Mouse (Mus musculus) hematopoietic stem cell, adult 5-6 weeks (primary cell): Measurements from ENCODE around the gene Luc7l2. TPM values are rescaled to one million over a fixed set of nuclear protein-coding genes. Genes with fewer than 3 reads are reported as not detected.
"Not testable (repeated sequence)": the region's sequence is repeated elsewhere in the genome, so short reads cannot be mapped to it uniquely, and the experiment has no call there.

Experiments used
- ATAC-seq, 2 experiments: fragments of 125-278 bp in 1 of 2; replicated peaks in 1 of 2; 2 replicates each; pipeline ENCODE4 v1.8.0; 2016 to 2017; ENCODE audit warnings: inconsistent platforms in 2 of 2, mild to moderate bottlenecking in 2 of 2, moderate number of reproducible peaks in 2 of 2, low read depth in 1 of 2, moderate TSS enrichment in 1 of 2; ENCODE audit not compliant: low FRiP score in 2 of 2, poor library complexity in 2 of 2, severe bottlenecking in 2 of 2, insufficient read depth in 1 of 2, low TSS enrichment in 1 of 2
- total RNA-seq: library from RNA; stranded (forward); fragments of 172-1452, 232-1000 nt; gene quantifications from 2 replicates; pipeline ENCODE4 v1.2.3, GENCODE M21; 2017

Luc7l2 gene
- total RNA-seq = 342 and 369 TPM in 2 replicates

- ATAC-seq = peak; percentile 82 to 87
Observed at GRCm38 (mm10) chr6:38551062-38551988, at the start of gene Luc7l2. TSS of gene Luc7l2 (plus strand) at chr6:38551334.

GRCm38 (mm10) chr6:38512096-38512495, 39.0 kb upstream of the Luc7l2 start:
- ATAC-seq = no peak

DNA sequence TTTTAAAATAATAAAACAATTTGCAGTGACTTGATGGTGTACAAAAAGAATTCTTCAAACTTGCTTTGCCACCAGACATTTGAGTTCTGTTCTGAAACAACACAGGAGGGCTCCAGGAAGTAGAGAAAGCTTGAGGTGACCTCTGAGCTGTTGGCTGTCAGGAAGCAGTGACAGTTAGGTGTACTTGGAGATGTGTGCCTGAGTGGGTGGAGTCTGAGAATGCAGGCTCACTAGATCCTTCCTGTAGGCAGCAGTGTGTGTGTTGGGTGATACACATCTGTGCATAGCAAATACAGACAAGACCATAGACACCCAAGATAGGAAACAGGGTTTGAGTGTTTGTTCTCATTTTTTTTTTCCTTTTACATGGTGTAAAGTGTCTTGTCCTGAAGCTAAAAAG, 38.3 kb upstream of the Luc7l2 start:
- peak; percentile 27 to 53; a peak in 2 of 4 replicates for ATAC-seq

- ATAC-seq = no peak
Observed at GRCm38 (mm10) chr6:38515201-38515600, 35.9 kb upstream of the Luc7l2 start.

DNA sequence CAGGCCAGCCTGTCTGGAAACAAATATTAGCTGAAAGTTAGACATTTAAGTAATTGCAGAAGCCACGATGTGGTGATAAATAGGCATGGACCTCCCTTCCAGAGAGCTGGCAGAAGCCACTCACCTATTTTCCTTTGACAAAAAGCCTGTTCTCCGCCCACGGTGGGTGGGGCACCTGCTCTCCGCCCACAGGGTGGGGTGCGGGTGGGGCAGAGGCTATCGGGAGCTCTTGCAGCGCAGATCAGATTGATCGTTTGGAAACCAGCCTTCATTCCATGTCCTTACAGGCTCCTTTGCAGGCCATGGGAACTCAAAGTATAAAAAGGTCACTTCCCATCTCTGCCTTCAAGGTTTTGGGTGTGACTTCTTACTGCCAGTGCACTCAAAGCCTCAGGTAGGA, 27.3 kb upstream of the Luc7l2 start:
- ATAC-seq = no peak

DNA sequence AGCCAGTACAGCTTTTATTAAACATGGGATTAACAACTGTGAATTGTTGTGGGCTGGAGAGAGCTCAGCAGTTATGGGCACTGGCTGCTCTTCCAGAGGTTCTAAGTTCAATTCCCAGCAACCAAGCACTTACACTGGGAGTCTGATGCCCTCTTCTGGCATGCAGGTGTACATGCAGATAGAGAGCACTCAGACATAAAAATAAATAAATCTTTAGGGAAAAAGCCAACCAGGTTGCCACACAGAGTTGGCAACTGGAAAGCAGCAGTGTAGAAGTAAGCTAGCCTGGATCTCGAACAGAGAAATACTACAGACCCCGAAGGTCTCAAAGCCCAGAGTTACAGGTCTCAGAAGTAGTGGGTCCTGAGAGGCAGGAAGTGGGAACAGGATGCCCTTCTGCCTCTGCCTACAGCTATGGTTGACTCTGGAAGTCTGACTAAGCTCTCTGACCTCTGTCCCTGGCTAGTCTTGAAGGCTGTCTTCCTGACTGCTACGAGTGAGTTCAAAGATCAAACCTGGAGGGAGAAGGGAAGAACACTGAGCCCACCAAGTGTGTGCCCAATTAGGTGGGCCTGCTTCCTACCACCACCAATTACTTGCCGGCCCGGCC, 19.8 kb upstream of the Luc7l2 start:
- ATAC-seq = no peak

GRCm38 (mm10) chr6:38532500-38533420, 18.4 kb upstream of the Luc7l2 start:
- peak; percentile 1 to 3; a peak in 2 of 4 replicates for ATAC-seq

- peak; percentile 81 to 88 for ATAC-seq
Observed at GRCm38 (mm10) chr6:38533428-38534405, 17.4 kb upstream of the Luc7l2 start, which contains the start of gene Fmc1. TSS of gene Fmc1 (plus strand) at chr6:38533502.

DNA sequence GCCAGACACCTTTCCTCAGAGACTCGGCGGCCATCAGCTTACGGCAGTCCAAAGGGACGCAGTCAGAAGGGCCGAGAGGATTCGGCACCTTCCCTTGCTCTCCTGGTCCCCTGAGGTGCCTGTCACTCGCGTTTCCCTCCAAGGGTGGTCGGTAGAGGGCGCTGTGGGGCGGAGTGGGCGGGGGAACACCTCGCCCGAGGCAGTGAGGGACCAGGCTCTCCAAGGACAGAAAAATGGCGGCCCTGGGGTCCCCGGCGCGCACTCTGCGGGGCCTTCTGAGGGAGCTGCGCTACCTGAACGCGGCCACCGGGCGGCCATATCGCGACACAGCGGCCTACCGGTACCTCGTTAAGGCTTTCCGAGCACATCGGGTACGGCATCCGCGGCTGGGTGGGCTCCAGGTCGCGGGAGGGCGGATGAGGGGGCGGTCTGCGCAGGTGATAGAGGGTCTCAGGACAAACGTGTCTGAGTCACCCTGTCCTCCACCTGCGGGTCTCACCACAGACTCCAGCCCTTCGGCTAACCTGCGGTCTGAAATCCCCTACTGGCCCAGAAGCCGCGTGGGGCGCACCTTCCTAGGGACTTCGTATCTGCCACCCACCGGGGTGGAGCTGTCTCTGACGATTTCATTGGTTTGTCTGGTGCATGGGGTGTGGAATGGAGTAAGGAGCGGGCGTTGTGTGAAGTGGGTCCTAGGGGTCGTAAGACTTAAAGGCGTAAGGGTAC, 16.3 kb upstream of the Luc7l2 start:
- ATAC-seq = peak; percentile 65 to 74

DNA sequence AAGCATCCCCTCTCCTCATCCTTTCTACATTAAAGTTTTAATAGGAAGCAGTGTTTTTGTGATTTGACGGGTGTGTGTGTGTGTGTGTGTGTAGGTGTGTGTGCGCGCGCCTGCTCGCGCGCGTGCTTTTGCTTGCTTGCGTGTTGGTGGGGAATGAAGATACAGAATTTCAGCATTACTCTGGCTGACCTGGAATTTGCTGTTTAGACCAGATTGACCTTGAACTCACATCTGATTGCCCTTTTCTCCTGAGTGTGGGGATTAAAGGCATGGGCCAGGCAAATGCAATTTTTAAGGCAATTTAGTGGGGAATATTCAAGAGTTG, 15.8 kb upstream of the Luc7l2 start:
- no peak for ATAC-seq

- ATAC-seq = no peak
Observed at GRCm38 (mm10) chr6:38535788-38536187, 15.3 kb upstream of the Luc7l2 start.

DNA sequence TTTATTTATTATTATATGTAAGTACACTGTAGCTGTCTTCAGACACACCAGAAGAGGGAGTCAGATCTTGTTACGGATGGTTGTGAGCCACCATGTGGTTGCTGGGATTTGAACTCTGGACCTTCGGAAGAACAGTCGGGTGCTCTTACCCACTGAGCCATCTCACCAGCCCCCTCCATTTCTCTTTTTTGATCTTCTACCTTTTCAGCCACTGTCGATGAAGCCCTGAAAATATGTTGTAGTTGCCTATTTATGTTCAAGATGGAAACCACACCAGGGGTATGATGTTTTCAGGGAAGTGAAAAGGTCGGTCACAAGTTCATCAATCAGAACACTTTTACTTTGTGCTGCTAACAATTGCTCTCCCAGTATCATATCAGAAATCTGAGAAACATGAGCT, 7.0 kb upstream of the Luc7l2 start:
- not testable (repeated sequence) for ATAC-seq

- ATAC-seq = not testable (repeated sequence)
Observed at GRCm38 (mm10) chr6:38547005-38547404, 4.1 kb upstream of the Luc7l2 start.

DNA sequence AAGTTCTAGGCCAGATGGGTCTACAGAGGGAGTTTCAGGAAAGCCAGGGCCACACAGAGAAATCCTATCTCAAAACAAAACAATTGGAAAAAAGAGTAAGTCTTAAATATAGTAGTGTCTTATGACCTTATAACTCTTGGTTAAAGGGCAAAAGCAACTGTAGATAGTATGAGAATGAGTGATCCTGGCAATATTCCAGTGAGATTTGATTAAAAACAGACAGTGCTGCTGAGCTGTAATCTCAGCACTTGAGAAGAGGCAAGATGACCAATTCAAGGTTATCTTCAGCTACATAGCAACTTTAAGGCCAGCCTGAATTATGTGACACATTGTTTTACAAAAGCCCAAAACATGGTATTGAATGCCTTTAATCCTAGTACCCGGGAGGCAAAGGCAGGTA, 3.4 kb upstream of the Luc7l2 start:
- ATAC-seq = no peak

DNA sequence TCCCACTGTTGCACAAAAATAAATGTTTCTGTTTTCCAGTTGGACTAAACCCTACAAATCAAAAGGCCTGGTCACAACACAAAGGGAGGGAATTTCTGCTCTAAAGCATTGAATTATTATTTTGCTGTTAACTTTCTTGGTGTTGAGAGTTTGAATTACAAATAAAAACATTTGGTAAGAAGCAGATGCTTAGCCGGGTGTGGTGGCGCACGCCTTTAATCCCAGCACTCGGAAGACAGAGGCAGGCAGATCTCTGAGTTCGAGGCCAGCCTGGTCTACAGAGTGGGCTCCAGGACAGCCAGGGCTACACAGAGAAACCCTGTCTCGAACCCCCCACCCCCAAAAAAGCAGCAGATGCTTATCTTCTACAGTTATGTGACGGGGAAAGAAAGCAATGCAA, 2.5 kb upstream of the Luc7l2 start:
- ATAC-seq = not testable (repeated sequence)

- not testable (repeated sequence) for ATAC-seq
Observed at GRCm38 (mm10) chr6:38549840-38550239, 1.3 kb upstream of the Luc7l2 start.
